Mouse (Mus musculus) embryo, embryonic 10.5 days (tissue): ENCODE data around the gene Pias1.

Source experiments
- DNase-seq: peaks from one replicate; pipeline ENCODE4 v3.0.0-alpha.2; 2015; ENCODE audit warnings: low spot score

Pias1 gene

GRCm38 (mm10) chr9:62857216-62857615 lies 130.5 kb downstream of the Pias1 start:
- no peak for DNase-seq

- DNase-seq: no peak
Observed at GRCm38 (mm10) chr9:62854483-62854882, 133.2 kb downstream of the Pias1 start.

GRCm38 (mm10) chr9:62851571-62851970 lies 136.2 kb downstream of the Pias1 start:
- DNase-seq: no peak

GRCm38 (mm10) chr9:62848641-62849040 lies 139.1 kb downstream of the Pias1 start:
- DNase-seq: no peak

- DNase-seq: peak; percentile 93
Observed at GRCm38 (mm10) chr9:62847694-62848093, 140.0 kb downstream of the Pias1 start.

GRCm38 (mm10) chr9:62844461-62844860 lies 143.3 kb downstream of the Pias1 start:
- DNase-seq: no peak

GRCm38 (mm10) chr9:62843356-62844024 lies 144.2 kb downstream of the Pias1 start:
- no peak for DNase-seq

GRCm38 (mm10) chr9:62839172-62839770 lies 148.5 kb downstream of the Pias1 start:
- peak; percentile 63 for DNase-seq

GRCm38 (mm10) chr9:62838506-62839171 lies 149.1 kb downstream of the Pias1 start, which contains the start of gene Cln6:
Gene Cln6, plus strand, starts transcription at chr9:62838785.
- peak; percentile 91 for DNase-seq

- DNase-seq: no peak
Observed at GRCm38 (mm10) chr9:62838146-62838505, 149.6 kb downstream of the Pias1 start.

GRCm38 (mm10) chr9:62837611-62838010 lies 150.1 kb downstream of the Pias1 start:
- DNase-seq: no peak

- no peak for DNase-seq
Observed at GRCm38 (mm10) chr9:62835705-62836446, 151.8 kb downstream of the Pias1 start.

GRCm38 (mm10) chr9:62834906-62835305 lies 152.8 kb downstream of the Pias1 start:
- DNase-seq: no peak

- DNase-seq: no peak
Observed at GRCm38 (mm10) chr9:62829877-62830276, 157.8 kb downstream of the Pias1 start.

GRCm38 (mm10) chr9:62828662-62829086 lies 159.1 kb downstream of the Pias1 start:
- DNase-seq: peak; percentile 98
